Mouse (Mus musculus) forebrain, embryonic 16.5 days (tissue): Measurements from ENCODE around the gene Sec14l5. TPM values are rescaled to one million over a fixed set of nuclear protein-coding genes. Genes with fewer than 3 reads are reported as not detected.

Experiments
- ATAC-seq: fragments of 200-750 bp; cut with Nextera tagmentation; 2 replicates; pipeline ENCODE4 v1.8.0; 2017; ENCODE audit warnings: mild to moderate bottlenecking, moderate library complexity
- H3K27ac ChIP-seq: fragments of 300-500 bp; sonication (generic); 2 replicates; pipeline ENCODE4 v1.5.1; 2014; ENCODE audit warnings: low read length, control low read depth
- H3K27me3 ChIP-seq: fragments of 300-500 bp; sonication (generic); replicated peaks from 2 replicates; pipeline ENCODE4 v1.6.1; 2014; ENCODE audit warnings: low read length; ENCODE audit not compliant: control insufficient read depth, insufficient read depth
- H3K36me3 ChIP-seq: fragments of 300-500 bp; sonication (generic); 2 replicates; pipeline ENCODE4 v1.6.1; 2014; ENCODE audit not compliant: control insufficient read depth, insufficient read depth
- H3K4me1 ChIP-seq: fragments of 300-500 bp; sonication (generic); replicated peaks from 2 replicates; pipeline ENCODE4 v1.6.1; 2014; ENCODE audit warnings: low read length; ENCODE audit not compliant: control insufficient read depth, insufficient read depth
- H3K4me2 ChIP-seq: fragments of 300-500 bp; sonication (generic); 2 replicates; pipeline ENCODE4 v1.6.1; 2014; ENCODE audit warnings: mild to moderate bottlenecking, low read length, control low read depth
- H3K4me3 ChIP-seq: fragments of 300-500 bp; sonication (generic); replicated peaks from 2 replicates; pipeline ENCODE4 v1.5.1; 2014; ENCODE audit warnings: mild to moderate bottlenecking, low read length, control low read depth
- H3K9ac ChIP-seq: fragments of 300-500 bp; sonication (generic); replicated peaks from 2 replicates; pipeline ENCODE4 v1.6.1; 2014; ENCODE audit warnings: low read depth, low read length, control low read depth
- H3K9me3 ChIP-seq: fragments of 300-500 bp; sonication (generic); 2 replicates; pipeline ENCODE4 v1.6.1; 2016; ENCODE audit warnings: low read length; ENCODE audit not compliant: control insufficient read depth
- WGBS: fragments of 180-500 bp; shearing (Covaris S2); extraction: QIAGEN DNeasy Blood & Tissue Kit; methylation state at CpG from one replicate; pipeline ENCODE4 v1.1.7; 2014; 5-methylcytosine and 5-hydroxymethylcytosine counted together
- polyA plus RNA-seq: library from polyadenylated mRNA; unstranded; fragments of >200 nt; fragmentation: Nextera tagmentation; extraction: Ambion mirVana; gene quantifications from 2 replicates; pipeline ENCODE4 v1.2.1, GENCODE M21; 2015

The Sec14l5 gene
- polyA plus RNA-seq, 1 experiment from 2014 or later = 0.10 TPM

- Histone ChIP-seq H3K9me3 (no peaks in the 10 kb centered on the region), H3K36me3 (no peaks in the 10 kb centered on the region), H3K27ac (no peak overlapping the region), H3K4me2 (no peak overlapping the region), H3K4me3 (no peak overlapping the region), H3K9ac (no peak overlapping the region), H3K4me1 (no peaks in the 10 kb centered on the region), H3K27me3 (no peaks in the 10 kb centered on the region)
- no peak for ATAC-seq
- 70% methylated on average over 4 of the region's 5 CpGs for WGBS
Observed at GRCm38 (mm10) chr16:5168829-5169228, 21.9 kb downstream of the Sec14l5 start.

DNA sequence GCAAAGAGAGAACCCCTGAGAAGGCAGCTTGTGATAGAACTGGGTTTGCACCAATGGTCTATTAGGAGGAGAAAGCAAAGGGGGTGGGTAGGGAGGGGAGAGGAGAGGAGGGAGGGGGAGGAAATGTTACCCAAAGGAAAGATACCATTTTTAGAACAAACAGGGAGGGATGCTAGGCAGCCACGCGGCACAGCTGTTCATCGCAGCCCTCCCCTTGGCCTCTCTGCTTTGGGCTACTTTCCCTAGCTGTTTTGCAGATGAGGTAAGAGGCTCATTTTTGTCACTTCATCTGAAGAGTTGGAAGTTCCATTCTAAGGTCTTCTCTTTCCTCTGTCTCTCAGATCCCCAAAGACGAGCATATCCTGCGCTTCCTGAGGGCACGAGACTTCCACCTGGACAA, 25.7 kb downstream of the Sec14l5 start:
- 97% methylated on average over 6 of the region's 6 CpGs for WGBS
- no peaks in the 10 kb centered on the region for H3K36me3 ChIP-seq
- no peaks in the 10 kb centered on the region for H3K27me3 ChIP-seq
- no peak for ATAC-seq
- H3K9me3 ChIP-seq = no peaks in the 10 kb centered on the region
- no peak overlapping the region for H3K4me3 ChIP-seq
- no peaks in the 10 kb centered on the region for H3K4me1 ChIP-seq
- H3K4me2 ChIP-seq = no peak overlapping the region
- no peak overlapping the region for H3K9ac ChIP-seq
- H3K27ac ChIP-seq = no peak overlapping the region

DNA sequence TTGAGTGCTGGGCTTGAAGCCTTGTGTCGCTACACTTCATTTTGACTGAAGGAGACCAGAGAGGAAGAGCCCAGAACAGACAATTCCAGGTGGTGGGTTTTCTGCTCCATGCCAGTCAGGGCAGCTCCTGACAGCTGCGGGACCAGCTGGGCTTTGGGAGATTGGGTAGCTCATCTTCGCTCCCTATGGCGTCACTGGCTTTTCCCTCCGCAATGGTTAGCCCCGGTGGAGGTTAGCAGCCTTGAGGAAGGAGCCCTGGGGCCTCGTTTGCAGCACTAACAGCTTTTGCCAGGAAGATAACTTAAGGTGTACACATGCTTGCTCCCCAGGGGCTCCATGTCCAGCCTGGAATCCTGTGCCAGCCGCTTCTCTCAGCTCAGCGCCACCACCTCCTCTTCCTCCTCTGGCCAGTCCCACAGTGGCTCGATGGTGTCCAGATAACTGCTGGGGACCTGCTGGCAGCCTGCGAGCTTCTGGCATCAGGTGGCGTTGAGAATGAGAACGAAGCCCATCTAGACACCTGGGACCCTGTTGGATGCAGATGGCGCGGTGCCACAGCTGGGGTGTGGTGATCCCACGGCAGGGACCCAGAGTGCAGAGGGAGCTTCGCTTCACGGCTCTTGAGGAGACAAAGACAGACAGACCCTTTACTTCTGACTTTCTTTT, 36.5 kb downstream of the Sec14l5 start:
- Histone ChIP-seq H3K9me3 (no peaks in the 10 kb centered on the region), H3K9ac (no peak overlapping the region), H3K27me3 (no peaks in the 10 kb centered on the region), H3K4me1 (no peaks in the 10 kb centered on the region), H3K27ac (no peak overlapping the region), H3K4me2 (no peak overlapping the region), H3K36me3 (no peaks in the 10 kb centered on the region), H3K4me3 (no peak overlapping the region)
- no peak for ATAC-seq
- WGBS = 86% methylated on average over 18 of the region's 18 CpGs

- no peak overlapping the region for H3K27ac ChIP-seq
- no peak overlapping the region for H3K9ac ChIP-seq
- no peaks in the 10 kb centered on the region for H3K9me3 ChIP-seq
- no peaks in the 10 kb centered on the region for H3K36me3 ChIP-seq
- H3K4me2 ChIP-seq = no peak overlapping the region
- H3K4me1 ChIP-seq = no peaks in the 10 kb centered on the region
- no peak overlapping the region for H3K4me3 ChIP-seq
- ATAC-seq = no peak
- H3K27me3 ChIP-seq = no peaks in the 10 kb centered on the region
- 65% methylated on average over 8 of the region's 8 CpGs for WGBS
Observed at GRCm38 (mm10) chr16:5184101-5184500, 37.2 kb downstream of the Sec14l5 start.

GRCm38 (mm10) chr16:5184956-5185355, 38.0 kb downstream of the Sec14l5 start:
- no peaks in the 10 kb centered on the region for H3K36me3 ChIP-seq
- no peak overlapping the region for H3K4me2 ChIP-seq
- no peak overlapping the region for H3K4me3 ChIP-seq
- no peak for ATAC-seq
- no peak overlapping the region for H3K9ac ChIP-seq
- H3K27ac ChIP-seq = no peak overlapping the region
- 72% methylated on average over 5 of the region's 5 CpGs for WGBS
- H3K27me3 ChIP-seq = no peaks in the 10 kb centered on the region
- H3K4me1 ChIP-seq = no peaks in the 10 kb centered on the region
- no peaks in the 10 kb centered on the region for H3K9me3 ChIP-seq

DNA sequence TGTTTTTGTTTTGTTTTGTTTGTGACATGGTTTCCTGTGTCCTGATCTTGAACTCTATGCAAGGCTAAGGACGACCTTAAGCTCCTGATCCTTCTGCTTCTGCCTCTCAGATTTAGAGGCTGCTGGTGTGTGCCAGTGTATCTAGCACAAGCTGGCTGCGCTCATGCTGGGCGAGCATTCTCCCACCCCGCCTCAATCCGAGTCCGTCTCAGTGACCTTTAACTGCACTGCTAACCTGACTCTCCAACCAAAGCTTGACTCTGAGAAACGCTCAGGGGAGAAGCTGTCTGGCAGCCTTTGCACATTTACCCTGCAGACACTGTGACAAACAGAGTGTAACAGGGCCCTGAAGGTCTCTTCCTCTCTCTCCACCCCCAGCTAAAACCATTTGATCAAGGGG, 38.8 kb downstream of the Sec14l5 start:
- Histone ChIP-seq H3K9ac (no peak overlapping the region), H3K9me3 (no peaks in the 10 kb centered on the region), H3K27ac (no peak overlapping the region), H3K4me3 (no peak overlapping the region), H3K36me3 (no peaks in the 10 kb centered on the region), H3K4me1 (no peaks in the 10 kb centered on the region), H3K4me2 (no peak overlapping the region), H3K27me3 (no peaks in the 10 kb centered on the region)
- WGBS = 67% methylated on average over 7 of the region's 7 CpGs
- no peak for ATAC-seq

DNA sequence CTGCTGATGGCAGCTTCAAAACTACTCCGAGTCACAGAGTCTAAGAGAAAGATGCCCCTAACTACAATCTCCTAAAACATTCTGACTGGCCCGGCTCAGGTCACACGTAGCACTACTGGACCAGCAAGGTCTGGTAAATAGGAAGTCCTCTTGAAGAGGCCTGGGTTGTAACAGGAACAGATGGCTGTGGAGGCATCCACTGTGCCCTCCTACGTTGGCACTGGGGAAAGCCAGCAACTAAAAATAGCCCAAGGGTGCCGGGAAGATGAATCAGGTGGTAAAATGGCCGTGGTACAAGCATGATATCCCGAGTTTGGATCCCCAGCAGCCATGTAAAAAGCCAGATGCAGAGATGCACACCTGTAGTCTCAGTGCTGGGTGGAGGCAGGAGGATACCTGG, 39.3 kb downstream of the Sec14l5 start:
- Histone ChIP-seq H3K27me3 (no peaks in the 10 kb centered on the region), H3K4me2 (no peak overlapping the region), H3K9ac (no peak overlapping the region), H3K4me1 (no peaks in the 10 kb centered on the region), H3K9me3 (no peaks in the 10 kb centered on the region), H3K27ac (no peak overlapping the region), H3K36me3 (no peaks in the 10 kb centered on the region), H3K4me3 (no peak overlapping the region)
- ATAC-seq = no peak
- WGBS = 75% methylated on average over 7 of the region's 7 CpGs

DNA sequence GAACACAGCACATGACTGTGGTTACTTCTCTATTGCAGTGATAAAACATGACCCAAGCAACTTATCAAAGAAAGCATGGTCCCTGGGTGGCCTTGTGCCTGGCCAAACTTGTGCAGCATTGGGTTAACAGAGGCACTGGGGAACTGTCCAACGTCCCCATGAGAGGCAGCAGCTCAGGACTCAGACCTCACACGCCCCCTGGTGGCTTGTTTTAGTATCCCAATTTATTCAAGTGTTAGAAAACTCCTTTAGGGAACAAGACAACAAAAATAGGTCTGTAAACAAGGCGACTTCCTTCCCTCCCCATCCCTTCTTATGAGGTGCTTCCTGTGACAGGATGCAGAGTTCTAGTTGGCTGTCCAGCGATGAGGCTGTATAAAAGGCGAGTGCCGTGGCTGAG, 48.2 kb downstream of the Sec14l5 start:
- no peak for ATAC-seq
- 33% methylated on average over 6 of the region's 6 CpGs for WGBS
- no peaks in the 10 kb centered on the region for H3K27me3 ChIP-seq

GRCm38 (mm10) chr16:5202681-5203080, 55.8 kb downstream of the Sec14l5 start:
- no peak overlapping the region for H3K9ac ChIP-seq
- 18% methylated on average over 4 of the region's 4 CpGs for WGBS
- H3K9me3 ChIP-seq = no peaks in the 10 kb centered on the region
- no peak overlapping the region for H3K27ac ChIP-seq
- ATAC-seq = no peak
- H3K27me3 ChIP-seq = no peaks in the 10 kb centered on the region
- peak overlapping the region; percentile 85 for H3K4me3 ChIP-seq
- H3K4me1 ChIP-seq = peaks cover 13% of the 10 kb centered on the region
- peak overlapping the region; percentile 91 for H3K4me2 ChIP-seq
- no peaks in the 10 kb centered on the region for H3K36me3 ChIP-seq

More for the DNA sequence above, 48.2 kb downstream of the Sec14l5 start:
- Histone ChIP-seq H3K9me3 (no peaks in the 10 kb centered on the region), H3K4me3 (no peak overlapping the region), H3K36me3 (no peaks in the 10 kb centered on the region), H3K4me1 (no peaks in the 10 kb centered on the region), H3K27ac (no peak overlapping the region), H3K9ac (no peak overlapping the region), H3K4me2 (no peak overlapping the region)

- H3K36me3 ChIP-seq = no peaks in the 10 kb centered on the region
- H3K4me2 ChIP-seq = peak overlapping the region; percentile 91
- H3K27me3 ChIP-seq = no peaks in the 10 kb centered on the region
- WGBS = 2% methylated on average over 36 of the region's 36 CpGs
- no peak overlapping the region for H3K27ac ChIP-seq
- ATAC-seq = peak; percentile 49
- peak overlapping the region; percentile 79 for H3K9ac ChIP-seq
- H3K4me1 ChIP-seq = peaks cover 13% of the 10 kb centered on the region
- H3K9me3 ChIP-seq = no peaks in the 10 kb centered on the region
- H3K4me3 ChIP-seq = peak overlapping the region; percentile 85
Observed at GRCm38 (mm10) chr16:5203200-5203599, 56.3 kb downstream of the Sec14l5 start.
